Mouse (Mus musculus) intestine, embryonic 15.5 days (tissue): ENCODE results near the gene Sorbs2. TPM values are rescaled to one million over a fixed set of nuclear protein-coding genes. Genes with fewer than 3 reads are reported as not detected.
A peak's percentile ranks its signal among the peaks of the same experiment; 100 is the strongest.

Source experiments
- ATAC-seq: fragments of 200-750 bp; cut with Nextera tagmentation; 2 replicates; pipeline ENCODE4 v1.8.0; 2017; ENCODE audit warnings: moderate TSS enrichment, moderate library complexity
- H3K27ac ChIP-seq: fragments of 300-500 bp; sonication (generic); 2 replicates; pipeline ENCODE4 v1.5.1; 2015; ENCODE audit warnings: mild to moderate bottlenecking, inconsistent platforms
- H3K27me3 ChIP-seq: fragments of 300-500 bp; sonication (generic); replicated peaks from 2 replicates; pipeline ENCODE4 v1.6.1; 2015; ENCODE audit warnings: inconsistent platforms
- H3K36me3 ChIP-seq: fragments of 300-500 bp; sonication (generic); 2 replicates; pipeline ENCODE4 v1.6.1; 2015; ENCODE audit warnings: inconsistent platforms
- H3K4me1 ChIP-seq: fragments of 300-500 bp; sonication (generic); replicated peaks from 2 replicates; pipeline ENCODE4 v1.6.1; 2015; ENCODE audit warnings: inconsistent platforms
- H3K4me2 ChIP-seq: fragments of 300-500 bp; sonication (generic); replicated peaks from 2 replicates; pipeline ENCODE4 v1.6.1; 2015; ENCODE audit warnings: mild to moderate bottlenecking, inconsistent platforms
- H3K4me3 ChIP-seq: fragments of 300-500 bp; sonication (generic); replicated peaks from 2 replicates; pipeline ENCODE4 v1.5.1; 2015; ENCODE audit warnings: inconsistent platforms
- H3K9ac ChIP-seq: fragments of 300-500 bp; sonication (generic); 2 replicates; pipeline ENCODE4 v1.6.1; 2015; ENCODE audit warnings: inconsistent platforms
- H3K9me3 ChIP-seq: fragments of 300-500 bp; sonication (generic); 2 replicates; pipeline ENCODE4 v1.6.1; 2016; ENCODE audit warnings: inconsistent platforms
- WGBS: fragments of 180-500 bp; shearing (Covaris S2); methylation state at CpG from one replicate; pipeline ENCODE4 v1.1.7; 2015; 5-methylcytosine and 5-hydroxymethylcytosine counted together
- polyA plus RNA-seq: library from polyadenylated mRNA; unstranded; fragments of >200 nt; fragmentation: Nextera tagmentation; extraction: Ambion mirVana; gene quantifications from 2 replicates; pipeline ENCODE4 v1.2.1, GENCODE M21; 2015

Gene Sorbs2
- polyA plus RNA-seq, 1 experiment from 2014 or later, result 25.3 TPM

- no peaks in the 10 kb centered on the region for H3K9me3 ChIP-seq
- H3K36me3 ChIP-seq, result no peaks in the 10 kb centered on the region
- H3K27ac ChIP-seq, result no peak overlapping the region
- no peak overlapping the region for H3K4me3 ChIP-seq
- no peaks in the 10 kb centered on the region for H3K27me3 ChIP-seq
- no peak overlapping the region for H3K4me2 ChIP-seq
- H3K4me1 ChIP-seq, result no peaks in the 10 kb centered on the region
- H3K9ac ChIP-seq, result no peak overlapping the region
- WGBS, result 48% methylated on average over 4 of the region's 4 CpGs
- ATAC-seq, result no peak
Measured at GRCm38 (mm10) chr8:45780585-45780984, 273.0 kb downstream of the Sorbs2 start.

GRCm38 (mm10) chr8:45788610-45789009 is 281.0 kb downstream of the Sorbs2 start:
- H3K4me1 ChIP-seq, result no peaks in the 10 kb centered on the region
- H3K27ac ChIP-seq, result no peak overlapping the region
- WGBS, result 81% methylated on average over 3 of the region's 3 CpGs
- no peak overlapping the region for H3K4me2 ChIP-seq
- no peaks in the 10 kb centered on the region for H3K36me3 ChIP-seq
- no peak for ATAC-seq
- no peaks in the 10 kb centered on the region for H3K27me3 ChIP-seq
- no peak overlapping the region for H3K9ac ChIP-seq
- no peaks in the 10 kb centered on the region for H3K9me3 ChIP-seq
- H3K4me3 ChIP-seq, result no peak overlapping the region

DNA sequence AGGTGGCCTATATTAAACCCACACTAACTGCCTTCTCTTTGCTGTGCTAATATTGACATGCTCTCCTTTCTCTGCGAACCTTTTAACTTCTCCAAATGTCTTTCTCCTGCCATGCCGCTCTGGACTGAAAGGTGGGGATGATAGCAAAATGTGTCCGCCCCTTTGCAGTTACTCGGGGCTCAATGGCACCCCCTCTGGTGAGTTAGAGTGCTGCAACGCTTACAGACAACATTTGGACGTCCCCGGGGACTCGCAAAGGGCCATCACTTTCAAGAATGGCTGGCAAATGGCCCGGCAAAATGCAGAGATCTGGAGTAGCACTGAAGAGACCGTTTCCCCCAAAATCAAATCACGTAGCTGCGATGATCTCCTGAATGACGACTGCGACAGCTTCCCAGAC is 287.3 kb downstream of the Sorbs2 start:
- Histone ChIP-seq H3K9me3 (no peaks in the 10 kb centered on the region), H3K36me3 (no peaks in the 10 kb centered on the region), H3K4me1 (no peaks in the 10 kb centered on the region), H3K27ac (no peak overlapping the region), H3K4me3 (no peak overlapping the region), H3K9ac (no peak overlapping the region), H3K4me2 (no peak overlapping the region), H3K27me3 (no peaks in the 10 kb centered on the region)
- 84% methylated on average over 14 of the region's 14 CpGs for WGBS
- no peak for ATAC-seq

- ATAC-seq, result no peak
- peak overlapping the region; percentile 36 for H3K4me2 ChIP-seq
- H3K36me3 ChIP-seq, result no peaks in the 10 kb centered on the region
Measured at GRCm38 (mm10) chr8:45796331-45796740, 288.7 kb downstream of the Sorbs2 start.

DNA sequence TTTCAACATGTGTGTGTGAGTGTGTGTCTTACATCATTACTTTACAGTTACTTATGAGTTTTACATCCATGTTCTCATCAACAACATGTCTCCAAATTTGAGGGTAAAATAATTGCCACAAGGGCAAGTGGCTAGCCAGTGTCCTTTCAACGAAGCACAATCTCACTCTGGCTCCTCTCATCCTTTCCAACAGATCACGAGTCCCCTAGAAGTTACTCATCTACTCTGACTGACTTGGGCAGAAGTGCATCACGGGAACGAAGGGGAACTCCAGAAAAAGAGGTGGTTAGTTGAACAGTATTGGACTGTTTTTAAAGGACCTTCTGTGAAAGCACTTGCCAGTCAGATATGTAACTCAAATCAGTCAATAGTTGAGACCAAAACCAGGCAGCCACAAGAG is 291.9 kb downstream of the Sorbs2 start:
- Histone ChIP-seq H3K27ac (no peak overlapping the region), H3K9me3 (no peaks in the 10 kb centered on the region), H3K36me3 (no peaks in the 10 kb centered on the region), H3K4me1 (no peaks in the 10 kb centered on the region), H3K27me3 (no peaks in the 10 kb centered on the region), H3K4me3 (no peak overlapping the region), H3K4me2 (no peak overlapping the region), H3K9ac (no peak overlapping the region)
- 86% methylated on average over 4 of the region's 4 CpGs for WGBS
- ATAC-seq, result no peak

More at GRCm38 (mm10) chr8:45796331-45796740, 288.7 kb downstream of the Sorbs2 start:
- Histone ChIP-seq H3K4me1 (no peaks in the 10 kb centered on the region), H3K4me3 (no peak overlapping the region), H3K9ac (no peak overlapping the region), H3K9me3 (no peaks in the 10 kb centered on the region), H3K27me3 (no peaks in the 10 kb centered on the region), H3K27ac (no peak overlapping the region)
- 57% methylated on average over 11 of the region's 11 CpGs for WGBS

DNA sequence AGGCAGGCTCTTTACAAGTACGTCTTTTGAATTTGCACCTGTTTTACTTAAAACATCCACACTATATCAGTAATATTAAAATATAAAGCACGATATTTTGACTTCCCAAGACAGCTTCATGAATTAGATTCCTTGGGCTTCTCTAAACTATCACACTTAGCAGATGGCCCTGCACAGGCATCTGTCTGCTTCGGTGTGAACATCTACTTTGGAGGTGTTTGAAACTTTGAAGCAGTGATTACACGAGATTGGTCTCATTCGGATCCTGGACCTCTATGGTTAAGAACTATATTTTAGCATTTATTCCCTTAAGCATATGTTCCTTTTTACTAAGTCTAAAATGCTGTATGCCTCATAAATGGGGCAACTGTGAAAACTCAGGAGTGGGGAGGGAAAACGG is 301.0 kb downstream of the Sorbs2 start:
- H3K36me3 ChIP-seq, result no peaks in the 10 kb centered on the region
- ATAC-seq, result no peak
- no peaks in the 10 kb centered on the region for H3K9me3 ChIP-seq
- H3K27ac ChIP-seq, result no peak overlapping the region
- no peak overlapping the region for H3K9ac ChIP-seq
- no peaks in the 10 kb centered on the region for H3K4me1 ChIP-seq
- no peak overlapping the region for H3K4me2 ChIP-seq
- no peaks in the 10 kb centered on the region for H3K27me3 ChIP-seq
- H3K4me3 ChIP-seq, result no peak overlapping the region
- WGBS, result 86% methylated on average over 6 of the region's 6 CpGs

- Histone ChIP-seq H3K9ac (no peak overlapping the region), H3K36me3 (no peaks in the 10 kb centered on the region), H3K4me1 (no peaks in the 10 kb centered on the region), H3K27ac (no peak overlapping the region), H3K4me3 (no peak overlapping the region), H3K9me3 (no peaks in the 10 kb centered on the region), H3K27me3 (no peaks in the 10 kb centered on the region), H3K4me2 (no peak overlapping the region)
- WGBS, result 28% methylated on average over 7 of the region's 7 CpGs
- no peak for ATAC-seq
Measured at GRCm38 (mm10) chr8:45816765-45817426, 309.3 kb downstream of the Sorbs2 start.

DNA sequence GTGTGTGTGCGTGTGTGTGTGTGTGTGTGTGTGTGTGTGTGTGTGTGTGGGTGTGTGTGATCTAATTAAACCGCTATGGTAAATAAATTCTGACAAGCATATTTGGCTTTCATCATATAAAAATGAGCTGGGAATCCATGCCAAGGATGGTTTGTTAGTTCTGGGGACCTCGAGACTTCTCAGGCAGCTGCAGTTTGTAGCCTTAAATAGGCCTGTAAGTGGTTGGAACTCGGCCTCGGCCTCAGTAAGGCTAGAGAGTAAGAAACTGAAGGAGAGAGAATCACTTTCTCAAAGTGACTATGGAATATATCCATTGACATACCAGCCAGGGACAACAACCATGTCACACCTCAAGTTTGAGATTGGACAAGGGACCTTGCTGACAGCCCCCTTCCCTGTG is 314.1 kb downstream of the Sorbs2 start:
- Histone ChIP-seq H3K9ac (no peak overlapping the region), H3K27ac (no peak overlapping the region), H3K36me3 (no peaks in the 10 kb centered on the region), H3K4me2 (no peak overlapping the region), H3K4me3 (no peak overlapping the region), H3K9me3 (no peaks in the 10 kb centered on the region), H3K27me3 (no peaks in the 10 kb centered on the region), H3K4me1 (no peaks in the 10 kb centered on the region)
- ATAC-seq, result no peak
- WGBS, result 59% methylated on average over 5 of the region's 5 CpGs

DNA sequence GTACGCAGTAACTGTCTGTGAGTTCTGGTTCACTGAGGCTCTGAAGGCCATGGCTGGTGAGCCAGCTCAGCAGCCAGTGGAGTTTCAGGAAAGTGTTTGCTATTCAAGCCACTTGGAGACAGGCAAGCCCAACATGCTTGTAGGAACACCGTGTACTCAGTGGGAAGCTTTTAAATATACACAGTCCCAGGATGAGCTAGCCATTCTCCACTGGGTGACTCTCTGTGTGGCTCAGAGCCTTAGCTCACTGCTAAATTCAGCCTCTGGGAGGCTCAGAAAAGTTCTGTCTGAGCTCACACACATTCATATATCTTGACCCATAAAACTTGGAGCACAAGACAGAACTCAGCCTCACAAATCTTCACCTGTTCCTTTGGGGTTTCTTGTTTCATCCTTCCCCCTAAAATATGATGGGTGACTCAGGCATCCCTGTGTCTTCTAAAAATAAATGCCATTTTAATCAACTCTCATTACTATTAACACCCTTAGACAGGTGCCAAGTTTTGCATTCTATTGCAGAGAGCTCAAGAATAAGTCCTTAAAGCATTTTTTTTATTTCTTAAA is 322.5 kb downstream of the Sorbs2 start:
- H3K36me3 ChIP-seq, result no peaks in the 10 kb centered on the region
- H3K4me2 ChIP-seq, result no peak overlapping the region
- H3K4me1 ChIP-seq, result no peaks in the 10 kb centered on the region
- no peak overlapping the region for H3K27ac ChIP-seq
- H3K9ac ChIP-seq, result no peak overlapping the region
- WGBS, result 72% methylated on average over 2 of the region's 2 CpGs
- no peaks in the 10 kb centered on the region for H3K9me3 ChIP-seq
- ATAC-seq, result no peak
- H3K4me3 ChIP-seq, result no peak overlapping the region
- no peaks in the 10 kb centered on the region for H3K27me3 ChIP-seq

DNA sequence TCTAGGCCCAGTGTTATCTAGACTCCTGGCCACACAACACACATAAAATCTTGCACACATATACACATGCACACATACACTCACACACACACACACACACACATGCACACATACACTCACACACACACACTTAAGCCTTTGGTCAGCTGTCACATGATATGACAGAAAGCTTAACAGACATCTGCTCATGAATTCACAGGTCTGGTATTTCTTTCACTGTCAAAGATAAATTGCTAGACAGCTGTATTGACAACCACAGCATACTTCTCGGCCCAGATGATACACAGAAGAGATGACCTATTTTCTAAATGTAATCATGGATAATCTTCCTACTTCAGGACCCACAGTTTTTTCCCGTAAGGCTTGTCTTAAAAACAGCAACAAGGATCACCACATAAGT is 326.3 kb downstream of the Sorbs2 start:
- no peak overlapping the region for H3K4me3 ChIP-seq
- ATAC-seq, result no peak
- H3K9me3 ChIP-seq, result no peaks in the 10 kb centered on the region
- no peaks in the 10 kb centered on the region for H3K27me3 ChIP-seq
- no peaks in the 10 kb centered on the region for H3K4me1 ChIP-seq
- no peaks in the 10 kb centered on the region for H3K36me3 ChIP-seq
- WGBS, result 52% methylated on average over 2 of the region's 2 CpGs
- H3K9ac ChIP-seq, result no peak overlapping the region
- no peak overlapping the region for H3K27ac ChIP-seq
- no peak overlapping the region for H3K4me2 ChIP-seq

GRCm38 (mm10) chr8:45843306-45843705 is 335.7 kb downstream of the Sorbs2 start:
- H3K4me1 ChIP-seq, result no peaks in the 10 kb centered on the region
- no peak overlapping the region for H3K4me3 ChIP-seq
- no peak overlapping the region for H3K4me2 ChIP-seq
- no peak overlapping the region for H3K9ac ChIP-seq
- no peaks in the 10 kb centered on the region for H3K27me3 ChIP-seq
- no peak for ATAC-seq
- H3K9me3 ChIP-seq, result no peaks in the 10 kb centered on the region
- 87% methylated on average over 5 of the region's 5 CpGs for WGBS
- H3K27ac ChIP-seq, result no peak overlapping the region
- no peaks in the 10 kb centered on the region for H3K36me3 ChIP-seq

- 59% methylated on average over 6 of the region's 6 CpGs for WGBS
Measured at GRCm38 (mm10) chr8:45844097-45844885, 336.7 kb downstream of the Sorbs2 start.

More at GRCm38 (mm10) chr8:45844097-45844885, 336.7 kb downstream of the Sorbs2 start:
- Histone ChIP-seq H3K36me3 (no peaks in the 10 kb centered on the region), H3K9ac (no peak overlapping the region), H3K4me2 (no peak overlapping the region), H3K9me3 (no peaks in the 10 kb centered on the region), H3K27ac (0 out of 2 replicates have a peak overlapping the region, but pooled peaks have one; percentile 5), H3K27me3 (no peaks in the 10 kb centered on the region), H3K4me1 (no peaks in the 10 kb centered on the region), H3K4me3 (no peak overlapping the region)
- peak; percentile 49; the same call in 1 of the 2 replicates for ATAC-seq
